Mouse (Mus musculus) forelimb bud, embryonic 11.5 days (tissue): ENCODE results near the gene Rps6kc1.
A peak's percentile ranks its signal among the peaks of the same experiment; 100 is the strongest.

ENCODE experiments used
- DNase-seq: peaks from one replicate; pipeline ENCODE4 v3.0.0-alpha.2; 2012; ENCODE audit warnings: low read depth, low spot score

The Rps6kc1 gene

GRCm38 (mm10) chr1:190836046-190836445 is 75.5 kb downstream of the Rps6kc1 start:
- no peak for DNase-seq

- no peak for DNase-seq
These were observed 77.2 kb downstream of the Rps6kc1 start for GRCm38 (mm10) chr1:190834201-190834907.

GRCm38 (mm10) chr1:190832965-190833630 is 78.5 kb downstream of the Rps6kc1 start:
- no peak for DNase-seq

- DNase-seq: peak; percentile 66
These were observed 79.6 kb downstream of the Rps6kc1 start for GRCm38 (mm10) chr1:190831839-190832497.

GRCm38 (mm10) chr1:190826486-190827034 is 85.0 kb downstream of the Rps6kc1 start:
- no peak for DNase-seq

- no peak for DNase-seq
These were observed 87.8 kb downstream of the Rps6kc1 start for GRCm38 (mm10) chr1:190823745-190824144.

GRCm38 (mm10) chr1:190816141-190816540 is 95.4 kb downstream of the Rps6kc1 start:
- no peak for DNase-seq

- no peak for DNase-seq
These were observed 101.2 kb downstream of the Rps6kc1 start for GRCm38 (mm10) chr1:190810408-190810807.

GRCm38 (mm10) chr1:190808766-190809221 is 102.8 kb downstream of the Rps6kc1 start:
- DNase-seq: no peak

- no peak for DNase-seq
These were observed 104.8 kb downstream of the Rps6kc1 start for GRCm38 (mm10) chr1:190806817-190807216.

- no peak for DNase-seq
These were observed 112.9 kb downstream of the Rps6kc1 start for GRCm38 (mm10) chr1:190798668-190799067.

- DNase-seq: no peak
These were observed 114.0 kb downstream of the Rps6kc1 start for GRCm38 (mm10) chr1:190797483-190798058.

GRCm38 (mm10) chr1:190796745-190797482 is 114.7 kb downstream of the Rps6kc1 start:
- peak; percentile 73 for DNase-seq

GRCm38 (mm10) chr1:190791638-190792037 is 119.9 kb downstream of the Rps6kc1 start:
- DNase-seq: no peak

GRCm38 (mm10) chr1:190790720-190791119 is 120.8 kb downstream of the Rps6kc1 start:
- no peak for DNase-seq

- no peak for DNase-seq
These were observed 133.9 kb downstream of the Rps6kc1 start for GRCm38 (mm10) chr1:190777660-190778059.

- no peak for DNase-seq
These were observed 135.3 kb downstream of the Rps6kc1 start for GRCm38 (mm10) chr1:190776260-190776659.

- no peak for DNase-seq
These were observed 139.3 kb downstream of the Rps6kc1 start for GRCm38 (mm10) chr1:190772088-190772885.

- no peak for DNase-seq
These were observed 141.8 kb downstream of the Rps6kc1 start for GRCm38 (mm10) chr1:190769748-190770147.

- DNase-seq: no peak
These were observed 143.3 kb downstream of the Rps6kc1 start for GRCm38 (mm10) chr1:190768307-190768706.
